Mouse (Mus musculus) urinary bladder, adult 18-20 months (tissue): ENCODE results near the gene Pdpr.
"Not testable (repeated sequence)": the region's sequence is repeated elsewhere in the genome, so short reads cannot be mapped to it uniquely, and the experiment has no call there.

Experiments used
- DNase-seq, 2 experiments: peaks; one replicate each; pipeline ENCODE4 v3.0.0; 2022; ENCODE audit warnings: low spot score in 2 of 2, mixed read lengths in 2 of 2

The Pdpr gene

GRCm38 (mm10) chr8:111090126-111090525 lies 4.3 kb upstream of the Pdpr start:
- DNase-seq, result peak; percentile 29 to 61

DNA sequence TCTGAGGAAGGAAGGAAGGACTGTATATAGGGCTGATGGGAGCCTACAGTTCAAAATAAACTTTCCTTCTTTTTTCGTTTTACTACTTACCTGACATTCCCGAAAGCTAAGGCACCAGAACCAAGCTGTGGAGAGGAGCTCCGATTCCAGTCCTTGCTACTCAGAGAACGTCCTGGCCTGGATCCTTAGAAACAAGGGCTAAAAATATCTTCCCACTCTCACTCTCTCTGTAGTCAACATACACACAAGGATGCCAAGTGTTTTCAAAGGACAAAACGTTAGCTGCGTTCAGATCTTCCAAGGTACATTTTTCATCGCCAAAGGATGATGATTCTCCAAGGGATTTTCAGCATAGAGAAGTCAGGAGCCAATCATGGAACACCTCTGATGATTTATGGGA lies 2.7 kb upstream of the Pdpr start:
- DNase-seq, result no peak

- DNase-seq, result not testable (repeated sequence)
Observed at GRCm38 (mm10) chr8:111092326-111092725, 2.1 kb upstream of the Pdpr start, which contains the start of gene Clec18a. TSS of gene Clec18a (minus strand) at chr8:111092426.

GRCm38 (mm10) chr8:111094719-111095302 lies 381 bp downstream of the Pdpr start:
- DNase-seq, result not testable (repeated sequence)

- no peak for DNase-seq
Observed at GRCm38 (mm10) chr8:111114891-111115290, 20.5 kb downstream of the Pdpr start.

GRCm38 (mm10) chr8:111119481-111119880 lies 25.1 kb downstream of the Pdpr start:
- no peak for DNase-seq

- DNase-seq, result peak in 1 of 2 experiments; percentile 13
Observed at GRCm38 (mm10) chr8:111130756-111131155, 36.3 kb downstream of the Pdpr start.

DNA sequence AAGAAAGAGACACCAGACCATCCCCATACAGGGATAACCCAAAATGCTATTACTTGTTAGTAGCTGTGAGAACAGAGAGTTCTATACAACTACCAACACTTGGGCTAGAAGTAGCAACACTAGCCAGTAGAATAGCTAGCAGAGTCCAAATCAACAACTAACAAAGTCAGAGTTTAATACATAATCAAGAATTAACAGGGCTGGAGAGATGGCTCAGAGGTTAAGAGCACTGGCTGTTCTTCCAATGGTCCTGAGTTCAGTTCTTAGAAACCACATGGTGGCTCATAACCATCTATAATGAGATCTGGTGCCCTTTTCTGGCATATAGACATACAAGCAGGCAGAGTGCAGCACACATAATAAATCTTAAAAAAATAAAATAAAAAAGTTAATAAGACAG lies 48.1 kb downstream of the Pdpr start:
- no peak for DNase-seq

- not testable (repeated sequence) for DNase-seq
Observed at GRCm38 (mm10) chr8:111144901-111145459, 50.5 kb downstream of the Pdpr start.

- peak; percentile 92 to 93 for DNase-seq
Observed at GRCm38 (mm10) chr8:111145460-111146012, 51.1 kb downstream of the Pdpr start.

- no peak for DNase-seq
Observed at GRCm38 (mm10) chr8:111155721-111156436, 61.4 kb downstream of the Pdpr start.

- DNase-seq, result peak in 1 of 2 experiments; percentile 53
Observed at GRCm38 (mm10) chr8:111157617-111158016, 63.2 kb downstream of the Pdpr start.

- no peak for DNase-seq
Observed at GRCm38 (mm10) chr8:111171661-111172060, 77.2 kb downstream of the Pdpr start.

DNA sequence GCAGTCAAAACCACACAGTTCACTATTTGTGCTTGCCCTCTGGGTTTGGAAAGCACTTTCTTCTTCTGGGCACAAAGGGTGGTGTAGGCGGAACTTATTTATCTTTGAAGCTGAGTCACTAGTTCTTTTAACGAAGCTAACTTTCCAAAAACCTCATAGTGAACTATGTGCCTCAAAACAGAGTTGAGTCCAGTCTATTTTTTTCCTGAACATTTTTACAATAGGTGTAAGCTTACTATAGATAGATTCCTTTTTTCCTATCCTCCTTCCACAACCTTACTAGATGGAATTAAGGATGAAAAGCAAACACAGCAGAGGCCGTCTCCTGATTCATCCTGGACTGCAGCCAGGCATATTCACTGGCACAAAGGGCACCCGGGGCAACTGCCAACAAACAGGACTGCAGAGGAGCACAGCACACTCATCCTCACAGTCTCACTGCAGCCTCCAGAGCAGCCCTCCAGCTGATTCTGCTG lies 91.1 kb downstream of the Pdpr start:
- DNase-seq, result peak; percentile 48 to 54
